Mouse (Mus musculus) MEL (cell line): ENCODE measurements around the gene H2-Ke6.

ENCODE experiments used
- CTCF ChIP-seq, 3 experiments: IDR thresholded peaks in 2 of 3; conservative IDR thresholded peaks in 1 of 3; 2 replicates each; pipeline ENCODE4 v1.5.1; 2011 to 2012; ENCODE audit warnings: low read length in 3 of 3, low read depth in 2 of 3, mild to moderate bottlenecking in 2 of 3, improper control_type of control experiment in 1 of 3, inconsistent platforms in 1 of 3, mixed read lengths in 1 of 3, moderate library complexity in 1 of 3; ENCODE audit not compliant: control insufficient read depth in 1 of 3, insufficient read depth in 1 of 3, poor library complexity in 1 of 3, severe bottlenecking in 1 of 3
- MAFK ChIP-seq: IDR thresholded peaks from 2 replicates; pipeline ENCODE4 v1.6.1; 2011; ENCODE audit warnings: low read depth, mild to moderate bottlenecking, low read length, improper control_type of control experiment, borderline replicate concordance
- MAZ ChIP-seq: IDR thresholded peaks from 2 replicates; pipeline ENCODE4 v1.6.1; 2012; ENCODE audit warnings: low read depth, mild to moderate bottlenecking, inconsistent platforms, low read length, improper control_type of control experiment
- MXI1 ChIP-seq: IDR thresholded peaks from 2 replicates; pipeline ENCODE4 v1.6.1; 2011; ENCODE audit warnings: mild to moderate bottlenecking, low read depth, low read length, improper control_type of control experiment
- POLR2A ChIP-seq, 2 experiments: IDR thresholded peaks; 2 replicates each; pipeline ENCODE4 v1.6.1; 2011 to 2012; ENCODE audit warnings: low read length in 2 of 2, mild to moderate bottlenecking in 2 of 2, control low read depth in 1 of 2, improper control_type of control experiment in 1 of 2, low read depth in 1 of 2, moderate library complexity in 1 of 2; ENCODE audit not compliant: control insufficient read depth in 1 of 2, insufficient read depth in 1 of 2, poor library complexity in 1 of 2
- POLR2AphosphoS2 ChIP-seq: IDR thresholded peaks from 2 replicates; pipeline ENCODE4 v1.6.1; 2011; ENCODE audit warnings: low read length, improper control_type of control experiment
- ZC3H11A ChIP-seq: IDR thresholded peaks from 2 replicates; pipeline ENCODE4 v1.6.1; 2012; ENCODE audit warnings: low read depth, mild to moderate bottlenecking, inconsistent platforms, low read length, improper control_type of control experiment

GRCm38 (mm10) chr17:34036647-34037046 lies 8.8 kb upstream of the H2-Ke6 start:
- no peak for TF ChIP-seq MXI1
- TF ChIP-seq POLR2AphosphoS2 = no peak
- no peak for TF ChIP-seq POLR2A (IDR thresholded peaks at IDR 0.05; ENCODE audit: control insufficient read depth in 1 of 2, insufficient read depth in 1 of 2, low read depth in 1 of 2, low read length in 2 of 2, poor library complexity in 1 of 2)
- no peak for TF ChIP-seq ZC3H11A
- no peak for TF ChIP-seq MAZ
- no peak for TF ChIP-seq MAFK
- TF ChIP-seq CTCF (IDR thresholded peaks at IDR 0.05 in 2 of 3, conservative IDR thresholded peaks at IDR 0.05 in 1 of 3; ENCODE audit: control insufficient read depth in 1 of 3, insufficient read depth in 1 of 3, low read depth in 2 of 3, low read length in 3 of 3, poor library complexity in 1 of 3, severe bottlenecking in 1 of 3) = no peak
